ENCODE assay signal across 10 mouse cellular contexts in genomic region chr7:96290576-96290975, GRCm38 (mm10).
DNase-seq lines count a peak whose midpoint lies in the region; ATAC-seq lines count a peak whose summit lies in the region.
"Had no signal": no experiment of that assay in that cellular context is flagged by ENCODE, and none has a peak within 500 bp of the region (broad histone marks: within the 10 kb centered on the region; RNA-seq: fewer than 3 reads in every experiment).

No protein-coding gene starts in this region.

- no peak overlapping the region for H3K4me2 ChIP-seq in hindbrain, embryonic 15.5 days
- no peak overlapping the region for H3K4me2 ChIP-seq in midbrain, embryonic 16.5 days (ENCODE audit: low read length)

- H3K4me3 ChIP-seq in hindbrain, embryonic 15.5 days: no peak overlapping the region
- no peak overlapping the region for H3K4me3 ChIP-seq in hindbrain, embryonic 10.5 days
- no peak overlapping the region for H3K4me3 ChIP-seq in midbrain, embryonic 16.5 days (ENCODE audit: low read depth, low read length)

- peaks cover 8% of the 10 kb centered on the region; the same call in 1 of the 2 replicates for H3K4me1 ChIP-seq in hindbrain, embryonic 15.5 days (replicated peaks)
- peaks cover 23% of the 10 kb centered on the region for H3K4me1 ChIP-seq in hindbrain, embryonic 10.5 days (replicated peaks)
- H3K4me1 ChIP-seq in midbrain, embryonic 16.5 days (ENCODE audit: control insufficient read depth, insufficient read depth, low read length): no peaks in the 10 kb centered on the region

- DNase-seq in hindbrain, embryonic 10.5 days (ENCODE audit: low spot score): no peak
- peak; percentile 16 for DNase-seq in R1 (ENCODE audit: low read depth, low spot score)
- DNase-seq in frontal cortex, postnatal 14 days (ENCODE audit: low spot score in 2 of 2): peak; percentile 13 to 39
- no peak for DNase-seq in heart, postnatal 25 days (ENCODE audit: low spot score)
- DNase-seq in urinary bladder, adult 2 months (ENCODE audit: low spot score): no peak
- DNase-seq: adrenal gland, postnatal 14 days; kidney, adult 18-20 months had no signal

- H3K27ac ChIP-seq in hindbrain, embryonic 15.5 days (replicated peaks): no peak overlapping the region
- H3K27ac ChIP-seq in hindbrain, embryonic 10.5 days: no peak overlapping the region
- no peak overlapping the region for H3K27ac ChIP-seq in midbrain, embryonic 16.5 days (ENCODE audit: low read length)

- H3K27me3 ChIP-seq in hindbrain, embryonic 15.5 days: no peaks in the 10 kb centered on the region
- H3K27me3 ChIP-seq in hindbrain, embryonic 10.5 days (ENCODE audit: insufficient read depth, poor library complexity, severe bottlenecking): no peaks in the 10 kb centered on the region
- no peaks in the 10 kb centered on the region for H3K27me3 ChIP-seq in midbrain, embryonic 16.5 days (ENCODE audit: control insufficient read depth, insufficient read depth, low read depth, low read length)

- WGBS in hindbrain, embryonic 15.5 days: 28% methylated on average over 2 of the region's 2 CpGs
- WGBS in hindbrain, embryonic 10.5 days: 69% methylated on average over 2 of the region's 2 CpGs
- 38% methylated on average over 2 of the region's 2 CpGs for WGBS in midbrain, embryonic 16.5 days

- no peak overlapping the region for H3K9ac ChIP-seq in hindbrain, embryonic 15.5 days
- no peak overlapping the region for H3K9ac ChIP-seq in midbrain, embryonic 16.5 days (ENCODE audit: low read depth, low read length)

- H3K9me3 ChIP-seq in hindbrain, embryonic 15.5 days: no peaks in the 10 kb centered on the region
- no peaks in the 10 kb centered on the region for H3K9me3 ChIP-seq in hindbrain, embryonic 10.5 days
- H3K9me3 ChIP-seq in midbrain, embryonic 16.5 days (replicated peaks; ENCODE audit: control insufficient read depth, low read length, poor library complexity, severe bottlenecking): no peaks in the 10 kb centered on the region

- H3K36me3 ChIP-seq in hindbrain, embryonic 15.5 days: no peaks in the 10 kb centered on the region
- no peaks in the 10 kb centered on the region for H3K36me3 ChIP-seq in hindbrain, embryonic 10.5 days
- H3K36me3 ChIP-seq in midbrain, embryonic 16.5 days (ENCODE audit: control insufficient read depth, insufficient read depth, low read length): no peaks in the 10 kb centered on the region

- intact Hi-C loops in heart, postnatal 25 days (cut with DNase I): no loop called here

- ATAC-seq in hindbrain, embryonic 15.5 days (ENCODE audit: low FRiP score, low read depth): peak; percentile 52
- 0 out of 2 replicates have a peak, but pooled peaks have one; percentile 5 for ATAC-seq in midbrain, embryonic 16.5 days
- no peak for ATAC-seq in inflammation-experienced regulatory T-cells, adult 6 months

Comparison
In these comparisons a context has a peak if more than half of its experiments do, and no peak if none do; other contexts are left out.
1. DNase-seq: peak in R1 (single experiment) and frontal cortex, postnatal 14 days (2 of 2); none in hindbrain, embryonic 10.5 days (single experiment), heart, postnatal 25 days (single experiment) and urinary bladder, adult 2 months (single experiment).